Mouse (Mus musculus): ENCODE measurements around the gene Bcl2l13. TPM values are rescaled to one million over a fixed set of nuclear protein-coding genes. Genes with fewer than 3 reads are reported as not detected.
"Not testable (repeated sequence)": the region's sequence is repeated elsewhere in the genome, so short reads cannot be mapped to it uniquely, and the experiment has no call there.

The Bcl2l13 gene
- polyA plus RNA-seq, 1 experiment from 2014 or later = 26.5 TPM

DNA sequence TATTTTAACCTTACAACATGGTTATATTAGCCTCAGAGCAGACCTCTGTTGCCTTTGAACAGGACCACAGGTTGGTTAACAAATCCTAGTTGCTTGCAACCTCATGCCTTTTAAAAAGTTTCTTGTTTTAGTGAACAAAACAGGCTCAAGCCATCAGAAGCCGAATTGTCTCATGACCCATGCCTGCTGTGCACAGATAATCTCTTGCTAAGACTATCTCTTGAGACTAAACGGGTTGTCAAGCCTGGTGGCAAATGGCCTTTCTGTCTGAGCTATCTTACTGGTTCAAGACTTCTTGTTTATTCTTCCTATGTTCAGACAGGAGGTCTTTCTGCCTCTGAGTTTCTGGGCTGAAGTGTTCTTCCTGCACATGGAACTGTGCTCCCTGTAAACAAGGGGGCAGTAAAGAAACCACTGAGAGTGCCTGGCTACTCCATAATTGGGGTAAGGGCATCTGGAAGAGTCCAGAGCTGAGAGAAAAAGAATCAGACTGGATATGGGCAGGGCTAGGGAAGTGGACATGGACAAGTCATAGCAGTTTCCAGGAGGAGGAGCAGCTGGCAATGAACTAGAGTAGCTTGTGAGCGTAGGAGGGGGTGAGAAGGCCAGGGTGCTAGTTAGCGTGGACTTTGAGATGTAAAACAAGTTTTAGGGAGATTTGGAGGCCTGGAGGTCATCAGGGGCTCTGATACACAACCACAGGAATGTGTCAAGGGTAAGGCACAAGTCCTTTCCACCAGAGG, 5.0 kb upstream of the Bcl2l13 start:
- no peak overlapping the region for H3K4me3 ChIP-seq
- no peaks in the 10 kb centered on the region for H3K36me3 ChIP-seq
- 39% methylated on average over 4 of the region's 4 CpGs for WGBS
- 0 out of 2 replicates have a peak, but pooled peaks cover 7% of the 10 kb centered on the region for H3K27me3 ChIP-seq (replicated peaks)
- ATAC-seq (ENCODE audit: extremely low read depth, insufficient number of reproducible peaks, low FRiP score, low TSS enrichment) = no peak
- no peak overlapping the region for H3K4me2 ChIP-seq
- no peak overlapping the region for H3K9ac ChIP-seq
- H3K4me1 ChIP-seq = peaks cover 8% of the 10 kb centered on the region
- H3K9me3 ChIP-seq = no peaks in the 10 kb centered on the region
- peak overlapping the region; percentile 58; the same call in 1 of the 2 replicates for H3K27ac ChIP-seq (replicated peaks)

- Histone ChIP-seq H3K4me2 (no peak overlapping the region), H3K27ac (replicated peaks) (peak overlapping the region; percentile 8; the same call in 1 of the 2 replicates), H3K27me3 (replicated peaks) (0 out of 2 replicates have a peak, but pooled peaks cover 7% of the 10 kb centered on the region), H3K9ac (no peak overlapping the region), H3K36me3 (no peaks in the 10 kb centered on the region), H3K4me3 (no peak overlapping the region), H3K4me1 (peaks cover 11% of the 10 kb centered on the region), H3K9me3 (no peaks in the 10 kb centered on the region)
- 36% methylated on average over 4 of the region's 4 CpGs for WGBS
- ATAC-seq (ENCODE audit: extremely low read depth, insufficient number of reproducible peaks, low FRiP score, low TSS enrichment) = no peak
Measured at GRCm38 (mm10) chr6:120832097-120832496, 3.9 kb upstream of the Bcl2l13 start.

- ATAC-seq (ENCODE audit: extremely low read depth, insufficient number of reproducible peaks, low FRiP score, low TSS enrichment) = no peak
- WGBS = 69% methylated on average over 4 of the region's 4 CpGs
- H3K4me1 ChIP-seq = peaks cover 19% of the 10 kb centered on the region
Measured at GRCm38 (mm10) chr6:120834766-120835321, 1.2 kb upstream of the Bcl2l13 start.

GRCm38 (mm10) chr6:120836389-120837151, 558 bp downstream of the Bcl2l13 start:
- peaks cover 19% of the 10 kb centered on the region for H3K36me3 ChIP-seq
- H3K9ac ChIP-seq = peak overlapping the region; percentile 100
- 4% methylated on average over 37 of the region's 37 CpGs for WGBS
- peaks cover 22% of the 10 kb centered on the region for H3K4me1 ChIP-seq
- H3K27ac ChIP-seq (replicated peaks) = peak overlapping the region; percentile 97
- ATAC-seq (ENCODE audit: extremely low read depth, insufficient number of reproducible peaks, low FRiP score, low TSS enrichment) = peak; percentile 69; the same call in 1 of the 2 replicates
- peak overlapping the region; percentile 75 for H3K4me2 ChIP-seq
- peak overlapping the region; percentile 95 for H3K4me3 ChIP-seq
- H3K27me3 ChIP-seq (replicated peaks) = no peaks in the 10 kb centered on the region
- no peaks in the 10 kb centered on the region for H3K9me3 ChIP-seq

More at GRCm38 (mm10) chr6:120834766-120835321, 1.2 kb upstream of the Bcl2l13 start:
- peaks cover 9% of the 10 kb centered on the region for H3K36me3 ChIP-seq
- H3K4me3 ChIP-seq = no peak overlapping the region
- no peak overlapping the region; the same call in 1 of the 2 replicates for H3K27ac ChIP-seq (replicated peaks)
- no peaks in the 10 kb centered on the region for H3K27me3 ChIP-seq (replicated peaks)
- no peak overlapping the region for H3K9ac ChIP-seq
- H3K9me3 ChIP-seq = no peaks in the 10 kb centered on the region
- no peak overlapping the region for H3K4me2 ChIP-seq

GRCm38 (mm10) chr6:120837152-120837530, 1.1 kb downstream of the Bcl2l13 start:
- H3K27me3 ChIP-seq (replicated peaks) = no peaks in the 10 kb centered on the region
- WGBS = 59% methylated on average over 1 of the region's 1 CpGs
- no peaks in the 10 kb centered on the region for H3K9me3 ChIP-seq
- H3K4me3 ChIP-seq = peak overlapping the region; percentile 95
- H3K4me2 ChIP-seq = peak overlapping the region; percentile 75
- peaks cover 27% of the 10 kb centered on the region for H3K4me1 ChIP-seq
- peaks cover 19% of the 10 kb centered on the region for H3K36me3 ChIP-seq
- ATAC-seq (ENCODE audit: extremely low read depth, insufficient number of reproducible peaks, low FRiP score, low TSS enrichment) = no peak
- peak overlapping the region; percentile 100 for H3K9ac ChIP-seq
- peak overlapping the region; percentile 97 for H3K27ac ChIP-seq (replicated peaks)

DNA sequence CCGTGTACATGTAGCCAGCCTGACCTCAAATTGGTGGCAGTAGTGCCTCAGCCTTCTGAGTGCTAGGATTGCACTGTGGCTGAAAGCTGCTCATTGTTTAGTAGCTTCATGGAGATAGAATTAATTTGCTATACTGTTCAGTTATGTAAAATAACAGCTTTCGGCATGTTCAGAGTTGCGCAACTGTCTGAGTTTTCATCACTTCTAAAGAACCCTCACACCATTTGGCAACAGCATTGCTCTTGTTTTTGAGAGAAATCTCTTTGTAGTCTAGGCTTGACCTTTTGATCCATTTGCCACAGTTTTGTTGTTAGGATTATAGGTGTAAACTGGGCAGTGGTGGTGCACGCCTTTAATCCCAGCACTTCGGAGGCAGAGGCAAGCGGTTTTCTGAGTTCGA, 4.2 kb downstream of the Bcl2l13 start:
- no peak overlapping the region for H3K9ac ChIP-seq
- no peak overlapping the region for H3K27ac ChIP-seq (replicated peaks)
- no peak overlapping the region for H3K4me2 ChIP-seq
- no peak overlapping the region for H3K4me3 ChIP-seq
- no peak for ATAC-seq (ENCODE audit: extremely low read depth, insufficient number of reproducible peaks, low FRiP score, low TSS enrichment)
- no peaks in the 10 kb centered on the region for H3K27me3 ChIP-seq (replicated peaks)
- no peaks in the 10 kb centered on the region for H3K9me3 ChIP-seq
- WGBS = 94% methylated on average over 7 of the region's 7 CpGs
- H3K4me1 ChIP-seq = peaks cover 37% of the 10 kb centered on the region
- H3K36me3 ChIP-seq = peaks cover 19% of the 10 kb centered on the region

GRCm38 (mm10) chr6:120841754-120842153, 5.7 kb downstream of the Bcl2l13 start:
- 61% methylated on average over 5 of the region's 5 CpGs for WGBS
- ATAC-seq (ENCODE audit: extremely low read depth, insufficient number of reproducible peaks, low FRiP score, low TSS enrichment) = no peak
- Histone ChIP-seq H3K36me3 (peaks cover 19% of the 10 kb centered on the region), H3K9ac (no peak overlapping the region), H3K27me3 (replicated peaks) (no peaks in the 10 kb centered on the region), H3K9me3 (no peaks in the 10 kb centered on the region), H3K4me1 (peaks cover 32% of the 10 kb centered on the region), H3K27ac (replicated peaks) (no peak overlapping the region; the same call in 1 of the 2 replicates), H3K4me2 (0 out of 2 replicates have a peak overlapping the region, but pooled peaks have one; percentile 0), H3K4me3 (no peak overlapping the region)

DNA sequence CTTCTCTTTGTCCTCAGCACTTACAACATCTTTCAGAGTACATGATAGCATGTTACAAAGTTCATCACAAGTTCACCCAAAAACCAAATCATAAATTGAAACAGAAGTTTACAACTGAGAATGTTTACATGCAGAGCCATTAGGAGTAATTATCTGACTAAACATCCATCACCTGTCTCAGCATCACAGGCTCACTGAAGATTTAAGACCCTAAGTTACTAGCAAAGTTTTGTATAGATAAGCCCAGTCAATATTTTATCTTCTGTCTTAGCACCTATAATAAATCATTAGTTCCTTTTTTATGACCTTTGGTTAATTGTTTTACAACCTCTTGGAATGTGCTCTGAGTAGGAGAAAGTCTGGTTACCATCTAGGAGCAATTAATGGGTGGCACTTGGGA, 14.7 kb downstream of the Bcl2l13 start:
- not testable (repeated sequence) for H3K4me3 ChIP-seq; ATAC-seq (ENCODE audit: extremely low read depth, insufficient number of reproducible peaks, low FRiP score, low TSS enrichment); H3K4me2 ChIP-seq; H3K27ac ChIP-seq (replicated peaks); H3K27me3 ChIP-seq (replicated peaks); H3K9ac ChIP-seq; H3K9me3 ChIP-seq
- Histone ChIP-seq H3K4me1 (peaks cover 11% of the 10 kb centered on the region), H3K36me3 (peaks cover 52% of the 10 kb centered on the region)

DNA sequence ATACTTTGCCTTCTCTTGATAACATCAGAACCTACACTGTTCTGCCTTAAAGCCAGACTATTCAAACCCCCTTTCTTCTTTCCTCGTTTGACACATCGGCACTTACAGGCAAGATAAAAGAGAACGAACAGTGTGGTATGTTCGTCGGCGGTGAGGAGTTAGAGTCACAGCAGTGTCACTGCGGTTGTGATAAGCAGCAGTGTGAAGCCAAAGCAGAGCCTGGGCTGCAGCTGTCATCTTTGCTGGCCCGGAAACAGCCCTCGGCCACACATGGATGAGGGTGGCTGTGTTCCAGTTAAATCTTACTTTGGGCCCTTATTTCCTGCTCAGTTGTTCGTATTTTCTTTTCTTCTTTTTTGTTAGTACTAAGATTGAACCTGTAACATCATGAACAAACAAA, 18.4 kb downstream of the Bcl2l13 start:
- no peaks in the 10 kb centered on the region for H3K27me3 ChIP-seq (replicated peaks)
- H3K4me2 ChIP-seq = peak overlapping the region; percentile 8
- ATAC-seq (ENCODE audit: extremely low read depth, insufficient number of reproducible peaks, low FRiP score, low TSS enrichment) = 0 out of 2 replicates have a peak, but pooled peaks have one; percentile 17
- H3K9me3 ChIP-seq = no peaks in the 10 kb centered on the region
- no peak overlapping the region for H3K4me3 ChIP-seq
- peaks cover 47% of the 10 kb centered on the region for H3K36me3 ChIP-seq
- H3K4me1 ChIP-seq = peaks cover 23% of the 10 kb centered on the region
- H3K9ac ChIP-seq = no peak overlapping the region
- H3K27ac ChIP-seq (replicated peaks) = peak overlapping the region; percentile 59
- 10% methylated on average over 10 of the region's 10 CpGs for WGBS

GRCm38 (mm10) chr6:120858217-120858711, 22.3 kb downstream of the Bcl2l13 start:
- Histone ChIP-seq H3K4me2 (no peak overlapping the region), H3K27me3 (replicated peaks) (no peaks in the 10 kb centered on the region), H3K4me1 (peaks cover 33% of the 10 kb centered on the region), H3K9me3 (no peaks in the 10 kb centered on the region), H3K36me3 (peaks cover 46% of the 10 kb centered on the region), H3K27ac (replicated peaks) (no peak overlapping the region), H3K4me3 (no peak overlapping the region), H3K9ac (no peak overlapping the region)
- 71% methylated on average over 8 of the region's 8 CpGs for WGBS
- ATAC-seq (ENCODE audit: extremely low read depth, insufficient number of reproducible peaks, low FRiP score, low TSS enrichment) = 0 out of 2 replicates have a peak, but pooled peaks have one; percentile 16

GRCm38 (mm10) chr6:120860079-120860478, 24.1 kb downstream of the Bcl2l13 start:
- no peaks in the 10 kb centered on the region for H3K9me3 ChIP-seq
- H3K4me3 ChIP-seq = no peak overlapping the region
- no peak overlapping the region for H3K9ac ChIP-seq
- H3K4me1 ChIP-seq = peaks cover 22% of the 10 kb centered on the region
- no peak overlapping the region for H3K4me2 ChIP-seq
- H3K27me3 ChIP-seq (replicated peaks) = no peaks in the 10 kb centered on the region
- H3K36me3 ChIP-seq = peaks cover 49% of the 10 kb centered on the region
- ATAC-seq (ENCODE audit: extremely low read depth, insufficient number of reproducible peaks, low FRiP score, low TSS enrichment) = no peak
- no peak overlapping the region for H3K27ac ChIP-seq (replicated peaks)
- WGBS = 95% methylated on average over 3 of the region's 3 CpGs

Measured in heart, embryonic 13.5 days (tissue).